Mouse (Mus musculus) cerebellum, adult (tissue): ENCODE measurements at regions not wholly inside any gene's neighbourhood (a gene's known extent, or its start where the extent isn't known, plus 50 kb on each side); places are given as distances from the start of the nearest gene placed in this dataset.

ENCODE experiments used
- ATAC-seq: cut with Nextera tagmentation; 2 replicates; pipeline ENCODE4 v1.9.2; 2017; ENCODE audit warnings: mild to moderate bottlenecking, moderate library complexity, mixed read lengths; ENCODE audit not compliant: insufficient number of reproducible peaks, low FRiP score, low TSS enrichment

DNA sequence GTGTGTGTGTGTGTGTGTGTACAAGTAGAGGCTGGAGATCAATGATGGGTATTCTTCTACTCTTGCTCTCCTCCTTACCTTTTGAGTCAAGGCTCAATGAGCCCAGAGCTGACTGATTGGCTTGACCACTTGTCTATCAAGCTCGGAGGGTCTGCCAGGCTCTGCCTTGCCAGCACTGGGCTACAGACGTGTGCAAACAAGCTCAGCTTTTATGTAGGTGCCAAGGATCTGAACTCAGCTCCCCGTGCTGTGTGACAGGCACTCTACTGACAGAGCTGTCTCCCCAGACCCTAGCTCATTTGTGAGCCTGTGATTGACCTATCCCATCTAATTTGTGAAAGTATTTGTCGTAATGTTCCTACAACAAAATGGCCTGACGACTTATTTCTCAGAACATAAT, 54.2 kb upstream of the Cdc42bpa start:
- ATAC-seq: no peak

DNA sequence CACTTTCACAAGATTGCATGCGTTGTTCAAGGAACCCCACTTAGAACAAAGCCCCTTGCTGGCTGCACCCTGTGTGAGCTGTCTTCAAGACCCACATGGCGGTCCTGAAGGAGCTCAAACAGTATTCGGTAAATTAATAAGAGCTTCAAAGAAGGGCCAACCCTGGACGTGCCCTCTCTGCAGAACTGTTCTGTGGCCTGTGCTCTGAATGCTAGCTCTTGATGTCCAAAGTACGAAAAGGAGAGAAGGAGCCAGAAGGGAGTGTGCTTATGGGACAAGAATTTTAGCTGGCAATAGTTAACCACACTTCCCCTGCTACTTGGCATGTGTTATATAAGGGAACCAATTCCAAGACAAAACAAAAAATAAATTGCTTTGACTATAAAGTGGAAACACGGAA, 67.6 kb upstream of the Cdc42bpa start:
- ATAC-seq: no peak

DNA sequence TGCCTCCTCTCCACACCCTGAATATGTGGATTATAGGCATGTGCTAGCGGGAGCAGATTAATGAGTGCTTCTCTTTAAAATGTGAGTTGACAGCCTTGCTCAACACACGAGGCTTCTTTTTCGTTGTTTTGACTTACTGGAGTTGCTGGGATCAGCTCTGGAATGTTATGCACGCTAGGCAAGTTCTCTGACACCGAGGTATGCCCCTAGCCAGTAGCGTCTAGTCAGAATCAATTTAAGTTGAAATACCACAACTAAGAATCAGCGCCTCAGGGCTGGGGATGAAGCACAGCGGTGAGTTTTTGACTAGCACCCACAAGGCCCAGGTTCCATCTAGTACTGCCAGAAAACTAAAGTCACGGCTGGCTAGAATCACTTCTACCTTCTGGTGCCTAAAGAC, 72.4 kb upstream of the Cdc42bpa start:
- ATAC-seq: no peak

DNA sequence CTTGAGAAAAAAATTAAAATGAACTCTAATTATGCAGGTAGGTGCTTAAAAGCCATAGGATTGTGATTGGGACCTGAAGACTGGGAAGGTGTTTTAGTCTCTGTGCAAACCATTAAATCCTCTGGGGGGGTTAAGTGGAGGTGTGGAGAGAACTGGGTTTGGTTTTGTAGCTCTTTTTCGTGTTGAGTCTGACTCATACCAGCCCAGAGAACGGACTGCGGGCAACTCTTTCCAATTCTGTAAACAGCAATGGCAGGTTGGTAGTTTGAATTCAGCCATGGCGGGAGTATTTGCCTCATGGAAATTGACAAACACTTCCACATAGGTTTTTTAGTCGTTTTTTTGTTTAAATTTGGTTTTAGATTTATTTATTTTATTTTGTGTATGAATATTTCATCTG, 77.7 kb upstream of the Ahctf1 start:
- no peak for ATAC-seq

DNA sequence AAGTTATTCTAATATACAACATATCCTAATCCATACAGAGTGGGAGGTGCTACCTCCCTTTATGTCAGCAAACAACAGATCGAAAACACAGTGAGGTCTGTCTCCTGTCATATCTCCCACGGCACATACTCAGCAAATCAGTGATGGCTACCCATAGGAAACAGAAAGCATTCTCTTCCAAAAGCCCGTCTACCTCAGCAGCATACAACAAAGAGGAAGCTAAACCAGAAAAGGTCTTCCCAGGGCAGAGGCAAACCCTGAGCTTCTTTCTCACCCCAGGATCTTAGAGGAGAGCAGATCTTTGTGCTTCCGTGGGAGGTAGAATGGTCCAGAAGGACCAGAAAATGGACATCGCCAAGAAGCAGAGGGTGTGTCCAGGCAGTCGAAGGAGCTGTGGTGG, 74.4 kb upstream of the Ahctf1 start:
- no peak for ATAC-seq

DNA sequence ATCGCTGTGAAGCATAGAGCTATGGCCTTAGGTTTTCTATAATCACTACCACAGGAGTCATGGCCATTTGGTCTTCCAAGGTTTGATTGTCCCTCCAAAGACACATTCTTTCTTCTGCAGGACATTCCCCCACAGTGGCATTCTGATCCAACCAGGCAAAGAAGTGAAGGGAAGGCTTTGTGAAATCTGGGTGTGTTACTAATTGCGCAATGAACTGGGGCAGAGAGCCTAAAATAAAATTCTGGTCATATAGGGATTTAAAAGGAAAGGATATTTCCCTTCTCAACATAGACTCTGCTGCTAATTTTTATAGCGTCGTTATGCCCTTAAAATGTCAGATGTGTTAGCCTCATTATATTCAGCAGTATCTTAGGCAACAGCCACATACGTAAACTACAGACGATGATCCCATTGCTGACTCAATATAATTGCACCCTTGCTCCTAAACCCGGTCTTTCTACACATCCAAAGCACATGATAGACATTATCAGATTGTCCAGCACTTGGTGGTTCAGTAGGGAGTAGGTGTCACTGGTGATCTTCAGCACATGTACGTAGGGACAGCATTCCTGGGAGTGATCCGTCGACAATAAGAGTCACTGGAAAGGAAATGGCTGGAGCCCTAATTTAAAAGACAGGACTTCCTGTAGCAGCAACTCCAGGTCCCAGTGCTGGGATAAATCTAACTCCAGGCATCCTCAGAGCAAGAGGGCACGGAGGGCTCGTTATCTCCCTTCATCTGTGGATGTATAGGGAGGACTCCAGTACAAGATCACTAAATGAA, 70.5 kb upstream of the Ahctf1 start:
- no peak for ATAC-seq

DNA sequence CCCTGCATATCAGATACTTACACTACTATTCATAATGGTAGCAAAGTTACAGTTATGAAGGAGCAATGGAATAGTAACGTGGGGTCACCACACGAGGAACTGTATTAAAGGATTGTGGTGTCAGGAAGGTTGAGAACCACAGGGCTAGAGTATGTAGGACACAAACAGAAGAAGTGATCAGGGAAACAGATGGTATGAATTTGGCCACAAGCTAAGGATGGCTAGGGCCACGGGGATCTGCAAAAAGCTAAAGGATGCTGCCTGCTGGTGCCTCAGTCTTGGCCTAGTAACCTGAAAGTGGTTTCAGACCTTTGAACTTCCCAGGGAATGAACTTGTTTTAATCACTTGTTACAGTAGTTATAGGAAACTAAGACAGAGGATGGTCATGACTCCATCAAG, 68.5 kb upstream of the Ahctf1 start:
- ATAC-seq: peak; percentile 56; the same call in 1 of the 2 replicates

DNA sequence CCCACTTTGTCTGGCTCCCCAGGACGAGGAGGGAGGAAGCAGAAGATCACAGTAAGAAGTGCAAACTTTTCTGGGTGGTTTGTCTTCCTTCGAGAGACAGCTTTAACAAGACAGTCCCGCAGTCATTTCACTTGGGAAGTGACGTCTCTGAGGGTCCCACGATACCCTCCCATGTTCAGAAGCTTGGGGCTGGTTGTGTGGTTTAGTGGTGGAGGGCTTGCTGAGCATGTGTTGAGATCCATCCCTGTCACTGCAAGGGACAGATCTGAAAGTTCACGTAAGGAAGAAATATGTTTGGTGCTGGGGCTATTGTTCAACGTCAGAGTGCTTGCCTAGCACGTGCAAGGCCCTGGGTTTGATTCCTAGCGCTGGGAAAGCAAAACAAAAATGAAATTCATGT, 65.2 kb upstream of the Ahctf1 start:
- ATAC-seq: no peak

DNA sequence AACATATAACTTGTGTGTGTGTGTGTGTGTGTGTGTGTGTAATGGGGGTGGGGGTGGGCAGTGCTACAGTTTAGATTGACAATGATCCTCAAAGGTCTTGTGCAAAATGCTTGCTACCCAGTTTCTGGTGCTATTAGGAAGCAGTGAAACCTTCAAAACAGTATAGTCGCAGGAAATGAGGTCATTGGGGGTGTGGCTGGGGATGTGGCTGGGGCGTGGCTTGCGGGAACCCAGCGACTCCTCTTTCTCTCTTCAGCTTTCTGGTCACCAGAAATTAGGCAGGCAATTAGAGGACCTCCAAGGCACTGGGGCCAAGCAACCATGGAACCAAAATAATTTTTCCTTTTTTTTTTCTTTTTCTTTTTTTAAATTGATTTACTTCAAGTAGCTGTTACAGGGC, 64.0 kb upstream of the Ahctf1 start:
- ATAC-seq: no peak

DNA sequence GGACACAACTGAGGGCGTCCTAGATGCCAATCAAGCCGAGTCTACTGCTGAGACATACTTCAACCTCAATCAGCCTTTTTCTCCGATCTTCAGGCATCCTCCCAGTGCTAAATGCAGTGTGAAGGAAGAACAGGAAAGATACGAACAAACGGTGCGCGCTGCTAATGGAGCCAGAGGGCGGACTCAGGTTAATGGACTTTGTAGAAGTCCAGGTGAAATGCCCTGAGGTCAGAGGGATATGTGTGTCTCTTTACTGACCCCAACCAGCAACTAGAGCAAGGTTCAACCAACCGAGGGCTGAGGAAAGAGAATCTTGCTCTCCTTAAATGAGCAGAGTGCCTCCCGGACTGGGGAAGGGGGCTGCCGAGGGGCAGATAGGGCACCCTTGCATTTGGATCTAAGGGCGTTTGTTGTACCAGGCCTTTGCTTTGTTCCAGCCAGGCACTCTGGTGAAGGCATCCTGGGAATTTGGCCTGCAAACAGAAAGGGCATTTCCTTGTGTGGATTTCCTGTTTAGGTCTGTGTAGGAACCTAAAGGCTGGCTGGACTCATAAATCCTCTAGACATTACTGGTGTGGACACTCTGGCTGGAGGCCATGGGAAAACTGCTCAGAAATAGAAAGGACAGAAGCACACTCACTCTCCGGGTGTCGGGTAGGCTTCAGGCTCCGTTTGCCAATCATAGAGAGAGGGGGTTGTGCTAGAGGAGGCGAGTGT, 62.7 kb upstream of the Ahctf1 start:
- no peak for ATAC-seq

DNA sequence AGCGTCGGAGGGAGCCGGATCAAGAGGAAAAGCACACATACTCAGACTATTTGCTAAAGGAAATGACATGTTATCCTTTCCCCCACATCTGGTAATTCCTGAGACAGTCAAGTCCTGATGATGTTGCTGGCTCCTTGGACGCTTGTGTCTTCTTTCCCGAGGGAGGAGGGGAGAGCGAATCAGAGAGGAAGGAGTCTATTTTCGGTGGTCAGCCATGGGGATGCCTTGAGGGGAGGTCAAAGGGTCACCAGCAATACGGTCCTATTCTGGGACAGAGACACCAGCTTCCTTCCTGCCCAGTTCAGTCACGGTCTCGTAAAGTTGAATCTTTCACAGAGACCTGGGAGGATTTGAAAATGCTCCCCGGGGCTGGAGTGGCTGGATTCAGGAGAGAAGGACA, 62.1 kb upstream of the Ahctf1 start:
- ATAC-seq: no peak

DNA sequence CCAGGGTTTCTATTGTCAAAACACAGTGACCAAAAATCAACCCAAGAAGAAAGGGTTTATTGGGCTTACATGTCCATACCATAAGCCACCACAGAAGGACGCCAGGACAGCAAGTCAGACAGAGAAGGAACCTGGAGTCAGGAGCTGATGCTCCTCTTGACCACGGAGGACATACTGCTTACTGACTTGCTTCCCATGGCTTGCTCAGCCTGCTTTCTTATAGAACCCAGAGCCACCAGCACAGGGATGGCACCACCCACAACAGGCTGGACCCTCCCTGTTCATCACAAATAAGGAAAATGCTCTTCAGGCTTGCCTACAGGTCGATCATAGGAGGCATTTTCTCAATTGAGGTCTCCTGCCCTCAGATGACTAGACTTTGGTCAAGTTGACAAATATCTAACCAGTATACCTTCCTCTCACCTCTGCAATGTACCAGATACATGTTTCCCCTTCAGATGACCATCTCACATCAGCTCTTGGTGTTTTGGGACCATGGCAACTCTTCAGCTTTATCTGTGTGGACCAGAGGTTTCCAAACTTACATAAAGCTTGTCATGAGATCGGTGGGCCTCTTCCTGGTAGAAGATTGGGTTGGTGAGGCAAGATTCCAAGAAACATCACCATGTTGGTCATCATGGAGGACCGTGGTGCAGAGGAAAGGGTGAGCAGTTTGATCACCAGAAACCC, 61.2 kb upstream of the Ahctf1 start:
- ATAC-seq: no peak

DNA sequence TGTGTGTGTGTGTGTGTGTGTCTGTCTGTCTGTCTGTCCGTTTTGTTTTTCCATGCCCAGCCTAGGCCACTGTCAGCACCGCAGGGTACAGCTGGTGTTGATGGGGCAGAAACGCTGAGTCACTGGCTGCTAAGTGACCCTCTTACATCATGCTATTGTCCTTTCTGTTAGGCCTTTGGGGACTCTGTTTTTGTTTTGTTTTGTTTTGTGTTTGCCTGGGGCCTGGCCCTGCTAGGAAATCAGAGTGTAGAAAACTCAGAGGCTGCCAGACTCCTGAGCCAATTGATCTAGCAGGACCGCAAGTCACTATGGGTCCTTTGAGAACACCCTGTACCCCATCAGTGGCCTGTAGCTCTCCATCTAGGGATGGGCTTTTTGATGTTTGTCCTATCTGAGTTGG, 59.9 kb upstream of the Ahctf1 start:
- ATAC-seq: no peak

DNA sequence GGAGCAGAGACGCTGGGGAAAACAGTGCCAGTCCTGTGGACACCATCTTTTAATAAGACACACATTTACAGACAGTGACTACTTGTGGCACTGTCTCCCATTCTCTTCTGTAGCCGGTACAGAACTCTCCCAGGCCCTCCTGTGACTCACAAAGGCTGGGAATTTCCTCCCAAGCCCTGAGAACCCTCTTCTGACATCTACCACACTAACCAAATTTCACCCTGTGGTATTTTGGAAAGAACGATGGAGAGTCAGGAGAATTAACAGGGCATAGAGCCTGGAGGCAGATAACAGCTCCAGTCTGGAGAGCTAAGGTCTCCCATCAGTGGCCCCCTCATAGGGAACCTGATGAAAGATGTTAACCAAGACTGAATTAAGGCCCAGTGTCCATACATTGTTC, 59.5 kb upstream of the Ahctf1 start:
- no peak for ATAC-seq

DNA sequence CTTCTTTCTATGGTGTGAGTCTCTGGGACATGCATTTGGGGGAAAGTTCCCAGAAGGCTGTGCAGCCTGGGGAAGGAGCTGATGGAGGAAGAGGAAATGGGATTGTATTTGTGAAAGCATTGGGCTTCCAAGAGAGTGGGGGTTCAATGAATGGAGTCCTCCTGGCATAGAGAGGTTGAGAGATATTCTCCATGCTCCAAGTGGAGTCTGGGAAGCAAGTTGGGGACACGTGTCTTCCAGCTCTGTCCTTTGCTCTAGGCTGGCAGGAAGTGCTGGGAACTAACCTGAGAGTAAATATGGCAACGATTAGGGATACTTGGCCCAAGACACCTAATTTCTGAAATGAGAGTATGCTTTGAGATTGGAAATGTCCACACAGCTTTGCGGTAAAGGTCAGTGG, 58.3 kb upstream of the Ahctf1 start:
- no peak for ATAC-seq

DNA sequence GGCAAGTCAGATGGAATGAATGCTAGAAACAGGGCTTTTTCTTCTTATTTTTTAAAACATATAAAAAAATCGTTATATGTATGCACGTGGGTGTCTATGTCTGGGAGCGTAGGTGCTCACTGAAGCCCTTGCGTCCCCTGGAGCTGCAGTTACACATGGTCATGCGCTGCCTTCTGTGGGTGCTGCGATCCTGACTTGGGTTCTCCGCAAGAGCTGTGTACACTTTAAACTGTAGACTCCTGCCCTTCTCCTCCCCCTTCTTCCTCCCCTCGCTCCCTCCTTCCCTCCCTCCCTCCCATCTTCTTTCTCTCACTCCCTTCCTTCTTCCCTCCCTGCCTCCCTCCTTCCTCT, 56.0 kb upstream of the Ahctf1 start:
- no peak for ATAC-seq

DNA sequence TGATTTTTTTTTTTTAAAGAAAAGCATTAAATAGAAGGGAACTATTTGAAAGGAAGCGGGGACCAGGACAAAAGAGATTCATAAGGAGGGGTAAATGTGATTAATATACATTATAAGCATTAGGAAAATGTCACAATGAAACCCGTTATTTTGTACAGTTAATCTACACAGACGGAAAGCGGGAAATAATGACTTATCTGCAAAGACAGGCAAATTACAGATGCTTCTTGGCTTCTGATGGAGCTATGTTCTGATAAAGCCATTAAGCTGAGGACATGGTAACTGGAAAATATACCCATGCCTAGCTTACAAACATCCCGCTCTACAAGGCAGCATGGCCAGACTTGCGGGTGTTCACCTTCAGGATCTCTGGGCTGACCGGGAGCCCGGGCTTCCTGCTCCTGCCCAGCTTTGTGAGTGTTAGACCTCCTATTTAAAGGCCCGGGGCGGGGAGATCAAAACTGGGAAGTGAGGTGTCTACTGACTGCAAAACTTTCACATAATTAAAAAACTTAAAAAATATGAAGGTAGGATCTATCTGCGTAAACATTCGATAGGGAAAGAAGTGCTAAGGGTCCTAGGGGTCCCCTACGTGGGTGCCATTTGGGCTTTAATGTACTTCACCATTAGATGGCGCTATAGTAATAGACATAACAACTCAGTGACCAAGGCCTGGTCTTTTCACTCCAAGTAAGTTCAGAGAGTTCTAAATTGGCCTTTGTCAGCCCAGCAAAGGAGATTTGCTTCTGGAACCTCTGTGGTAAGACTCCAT, 55.5 kb upstream of the Ahctf1 start:
- peak; percentile 61; the same call in 1 of the 2 replicates for ATAC-seq

DNA sequence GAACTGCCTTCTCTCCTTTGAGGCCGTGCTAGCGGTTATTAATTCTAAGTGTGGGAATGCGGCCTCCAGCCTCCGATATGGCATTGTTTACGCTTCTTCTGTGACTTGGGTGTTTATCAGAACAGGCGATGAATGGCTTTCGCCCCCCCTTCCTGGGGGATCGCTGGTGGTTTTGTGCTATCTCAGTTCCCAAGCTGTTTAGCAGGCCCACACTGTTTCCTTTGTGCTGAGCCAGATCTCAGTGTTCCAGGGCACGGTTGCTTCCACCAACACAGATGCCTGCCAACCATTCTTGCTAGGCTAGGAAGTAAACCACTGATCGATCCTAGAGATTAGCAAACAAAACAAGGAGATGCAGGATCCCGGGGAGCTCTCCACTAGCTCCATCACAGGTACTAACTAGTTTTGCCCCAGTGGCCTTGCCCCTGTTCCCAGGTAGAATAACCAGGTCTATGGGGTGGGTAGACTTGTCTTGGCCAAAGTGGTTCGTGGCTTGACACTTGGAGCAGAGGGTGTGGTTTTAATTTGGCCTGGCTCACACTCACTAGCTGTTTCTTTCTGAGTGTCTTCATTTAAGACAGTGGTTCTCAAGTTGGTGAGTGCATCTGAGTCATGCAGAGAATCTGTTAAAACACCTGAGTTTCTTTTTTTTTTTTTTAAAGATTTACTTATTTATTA, 50.9 kb upstream of the Ahctf1 start:
- no peak for ATAC-seq
